Mouse (Mus musculus) testis, postnatal 14 days (tissue): ENCODE measurements around the gene Zfp553.

Experiments
- DNase-seq: peaks from one replicate; pipeline ENCODE4 v3.0.0; 2021; ENCODE audit warnings: low spot score

The Zfp553 gene

GRCm38 (mm10) chr7:127211014-127211745 lies 21.7 kb upstream of the Zfp553 start:
- DNase-seq, result no peak

DNA sequence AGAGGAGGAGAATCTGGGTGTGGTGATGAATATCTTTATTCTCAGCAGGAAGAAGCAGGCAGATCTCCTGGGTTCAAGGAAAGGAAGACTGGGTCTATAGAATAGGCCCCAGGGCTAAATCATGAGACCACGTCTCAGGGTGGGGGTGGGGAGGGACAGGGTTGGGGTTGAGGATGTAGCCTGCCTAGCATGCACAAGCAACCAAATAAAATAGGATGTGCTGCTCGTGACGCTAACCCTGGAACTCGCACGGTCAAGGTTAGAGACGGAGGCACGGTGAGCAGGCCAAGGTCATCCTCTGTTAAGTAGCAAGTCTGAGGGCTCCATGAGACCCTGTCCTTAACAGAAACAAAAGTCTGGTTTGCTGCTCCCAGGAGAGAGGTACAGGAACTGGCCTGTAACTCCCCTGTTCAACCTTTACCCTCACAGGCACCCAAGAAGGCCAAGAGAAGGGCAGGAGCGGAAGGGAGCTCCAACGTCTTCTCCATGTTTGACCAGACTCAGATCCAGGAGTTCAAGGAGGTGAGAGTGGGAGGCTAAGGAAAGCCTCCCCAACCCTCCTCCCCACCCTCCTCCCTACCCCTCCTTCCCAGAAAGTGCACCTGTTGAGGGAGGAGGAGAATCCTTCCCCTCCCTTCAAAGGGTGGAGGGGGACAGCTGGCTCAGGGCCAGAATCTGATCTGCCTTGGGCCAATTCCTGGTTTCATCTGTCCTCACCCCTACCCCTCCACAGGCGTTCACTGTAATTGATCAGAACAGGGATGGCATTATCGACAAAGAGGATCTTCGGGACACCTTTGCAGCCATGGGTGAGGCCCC lies 20.2 kb upstream of the Zfp553 start:
- DNase-seq, result no peak

DNA sequence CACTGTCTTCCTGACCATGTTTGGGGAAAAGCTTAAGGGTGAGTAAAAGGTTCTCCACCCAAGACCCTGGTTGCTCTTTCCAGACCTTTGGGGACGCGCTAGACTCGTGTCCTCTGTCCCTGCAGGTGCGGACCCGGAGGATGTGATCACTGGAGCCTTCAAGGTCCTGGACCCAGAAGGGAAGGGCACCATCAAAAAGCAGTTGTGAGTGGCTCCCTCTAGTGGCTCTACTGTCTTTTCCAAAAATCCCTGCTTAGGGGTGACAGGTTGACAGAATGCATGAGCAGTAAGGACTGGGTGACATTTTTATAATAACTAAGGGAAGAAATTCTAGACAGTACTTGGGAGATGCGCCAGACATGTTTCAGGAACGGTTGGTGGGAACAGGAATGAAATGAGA lies 19.4 kb upstream of the Zfp553 start:
- DNase-seq, result no peak

- no peak for DNase-seq
Measured at GRCm38 (mm10) chr7:127213930-127214329, 18.9 kb upstream of the Zfp553 start.

DNA sequence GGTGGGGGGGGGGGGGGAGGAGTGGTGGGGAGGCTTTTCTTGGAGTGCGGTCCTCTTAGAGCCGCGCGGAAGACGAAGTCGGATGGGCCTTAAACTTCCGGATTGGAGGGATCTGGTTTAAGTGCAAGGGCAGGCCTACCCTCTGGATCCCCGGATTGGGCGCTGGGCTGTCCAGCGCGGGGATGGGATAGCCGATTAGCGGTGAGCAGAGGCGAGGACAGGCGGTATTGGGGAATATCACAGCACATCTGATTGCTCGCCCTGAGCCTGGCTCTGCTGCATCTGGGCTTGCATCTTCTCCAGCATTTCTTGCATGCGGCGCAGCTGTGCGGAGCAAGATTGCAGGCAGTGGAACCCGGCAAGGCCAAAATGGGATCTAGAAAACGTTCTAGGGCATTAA lies 18.3 kb upstream of the Zfp553 start:
- no peak for DNase-seq

GRCm38 (mm10) chr7:127214981-127215871 lies 17.6 kb upstream of the Zfp553 start:
- DNase-seq, result peak; percentile 75

GRCm38 (mm10) chr7:127216307-127216706 lies 16.6 kb upstream of the Zfp553 start:
- no peak for DNase-seq

- no peak for DNase-seq
Measured at GRCm38 (mm10) chr7:127217475-127217874, 15.4 kb upstream of the Zfp553 start.

- DNase-seq, result no peak
Measured at GRCm38 (mm10) chr7:127217901-127218642, 14.8 kb upstream of the Zfp553 start.

DNA sequence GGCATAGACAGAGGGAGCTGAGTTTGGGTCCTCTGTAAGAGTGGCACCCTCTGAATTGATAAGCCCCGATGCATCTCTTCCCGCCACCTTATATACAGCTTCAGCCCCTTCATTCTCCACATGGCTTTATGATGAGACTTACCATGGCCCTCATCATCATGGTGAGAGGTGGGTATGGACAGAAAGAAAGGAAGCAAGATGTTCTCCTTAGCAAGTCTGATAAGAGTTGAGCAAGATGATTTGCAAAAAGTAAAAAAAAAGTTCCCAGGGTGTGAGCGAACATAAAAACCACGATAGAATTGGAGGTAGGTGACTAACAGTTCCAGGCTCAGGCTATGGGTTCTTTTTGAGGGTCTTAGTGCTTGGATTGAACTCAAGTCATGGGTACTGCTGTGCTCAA lies 14.2 kb upstream of the Zfp553 start:
- no peak for DNase-seq

DNA sequence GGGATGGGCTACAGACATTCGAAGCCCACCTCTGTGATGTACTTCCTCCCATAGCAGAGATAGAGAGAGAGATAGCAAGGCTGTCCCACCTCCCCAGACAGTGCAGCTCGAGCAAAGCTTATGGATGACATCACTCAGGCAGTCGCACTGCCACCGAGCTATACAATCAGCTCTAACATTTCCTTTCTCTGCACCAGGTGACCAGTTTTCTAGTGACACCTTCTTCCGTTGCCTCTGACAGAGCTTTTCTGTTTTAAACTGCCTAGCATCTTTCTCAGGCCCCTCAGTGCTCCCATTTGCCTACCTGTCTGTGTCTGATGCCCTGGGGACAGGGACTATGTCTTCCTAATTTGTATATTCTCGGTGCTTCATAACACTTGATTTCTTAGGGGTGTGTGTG lies 12.4 kb upstream of the Zfp553 start:
- DNase-seq, result no peak

DNA sequence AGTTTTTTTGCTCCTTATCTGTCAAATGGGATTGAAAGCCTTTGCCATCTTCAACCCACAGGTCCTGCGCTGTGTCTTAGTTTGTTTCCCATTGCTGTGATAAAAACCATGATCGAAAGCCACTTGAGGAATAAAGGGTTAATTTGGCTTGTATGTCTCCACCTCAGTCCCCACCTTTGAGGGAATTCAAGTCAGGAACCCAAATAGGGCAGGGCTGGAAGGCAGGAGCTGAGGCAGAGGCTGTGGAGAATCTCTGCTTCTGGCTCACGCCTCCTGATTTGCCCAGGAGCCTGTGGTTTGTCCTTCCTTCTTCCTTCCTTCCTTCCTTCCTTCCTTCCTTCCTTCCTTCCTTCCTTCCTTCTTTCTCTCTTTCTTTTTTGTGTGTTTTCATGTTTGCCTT lies 9.8 kb upstream of the Zfp553 start:
- DNase-seq, result no peak

DNA sequence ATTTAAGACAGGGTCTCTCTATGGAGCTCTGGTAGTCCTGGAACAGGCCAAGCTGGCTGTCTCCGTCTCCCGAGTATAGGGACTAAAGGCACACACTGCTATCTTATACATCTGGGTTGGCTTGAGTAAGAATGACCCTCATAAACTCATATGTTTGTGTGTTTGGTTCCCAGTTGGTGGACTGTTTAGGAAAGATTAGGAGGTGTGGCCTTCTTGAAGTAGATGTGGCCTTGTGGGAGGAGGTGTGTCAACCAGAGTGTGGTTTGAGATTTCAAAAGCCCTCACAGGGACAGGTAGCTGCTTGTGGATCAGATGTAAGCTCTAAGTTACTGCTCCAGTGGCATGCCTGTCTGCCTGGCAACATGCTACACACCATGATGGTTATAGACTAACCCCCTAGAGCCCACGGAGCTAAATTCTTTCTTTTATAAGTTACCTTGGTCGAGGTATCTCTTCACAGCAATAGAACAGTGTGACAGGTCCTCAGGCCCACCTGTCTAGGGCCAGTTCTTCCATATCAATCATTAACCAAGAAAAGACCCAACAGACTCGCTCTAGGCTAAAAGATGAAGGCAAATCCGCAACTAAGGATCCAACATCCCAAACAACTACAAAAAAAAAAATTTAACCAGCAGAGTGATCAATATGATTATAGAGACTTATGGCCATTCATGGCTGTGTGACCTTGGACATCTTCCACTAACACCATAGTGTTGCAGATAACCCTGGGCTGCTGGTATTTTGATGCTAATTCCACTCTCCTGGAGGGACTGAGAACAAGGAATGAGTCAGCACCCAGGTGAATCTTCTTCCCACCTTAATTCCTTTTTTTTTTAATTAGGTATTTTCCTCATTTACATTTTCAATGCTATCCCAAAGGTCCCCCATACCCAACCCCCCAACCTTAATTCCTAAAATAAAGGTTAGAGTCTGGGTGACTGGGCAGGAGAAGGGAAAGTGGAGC lies 9.1 kb upstream of the Zfp553 start:
- DNase-seq, result no peak

- no peak for DNase-seq
Measured at GRCm38 (mm10) chr7:127224616-127225015, 8.2 kb upstream of the Zfp553 start.

- no peak for DNase-seq
Measured at GRCm38 (mm10) chr7:127225147-127225995, 7.5 kb upstream of the Zfp553 start.

DNA sequence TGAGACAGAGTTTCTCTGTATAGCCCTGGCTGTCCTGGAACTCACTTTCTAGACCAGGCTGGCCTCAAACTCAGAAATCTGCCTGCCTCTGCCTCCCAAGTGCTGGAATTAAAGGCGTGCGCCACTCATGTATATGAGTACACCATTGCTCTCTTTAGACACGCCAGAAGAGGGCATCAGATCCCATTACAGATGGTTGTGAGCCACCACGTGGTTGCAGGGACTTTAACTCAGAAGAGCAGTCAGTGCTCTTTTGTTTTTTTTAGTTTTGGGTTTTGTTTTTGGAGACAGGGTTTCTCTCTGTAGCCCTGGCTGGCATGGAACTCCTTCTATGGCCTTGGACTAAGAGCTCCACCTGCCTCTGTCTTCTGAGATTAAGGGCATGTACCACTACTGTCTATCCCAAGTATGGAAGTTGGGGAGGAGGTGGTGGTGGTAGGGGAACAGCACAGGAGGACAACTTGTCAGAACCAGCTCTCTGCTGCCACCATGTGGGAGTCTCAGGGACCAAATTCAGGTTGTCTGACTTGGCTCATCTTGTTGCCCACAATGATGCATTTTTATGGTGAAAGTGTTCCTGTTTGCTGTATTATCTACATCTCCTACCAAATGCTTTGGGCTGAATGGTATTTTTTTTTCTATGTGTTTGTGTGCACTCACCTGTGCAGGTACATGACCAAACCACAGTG lies 4.1 kb upstream of the Zfp553 start:
- DNase-seq, result peak; percentile 54

- no peak for DNase-seq
Measured at GRCm38 (mm10) chr7:127231376-127231775, 1.5 kb upstream of the Zfp553 start.

GRCm38 (mm10) chr7:127231826-127232621 lies 837 bp upstream of the Zfp553 start:
- no peak for DNase-seq
